Mouse (Mus musculus) regulatory T cell (primary cell): Measurements from ENCODE around the gene Tead1.
"Not testable (repeated sequence)": the region's sequence is repeated elsewhere in the genome, so short reads cannot be mapped to it uniquely, and the experiment has no call there.

ENCODE experiments used
- in situ Hi-C: fragments of 300-600 bp; cut with MboI, MseI; formaldehyde crosslinking; loops from one replicate; pipeline ENCODE4 v1.15.1; 2025; ENCODE audit warnings: high pct_unique_total_duplicates

The Tead1 gene

DNA sequence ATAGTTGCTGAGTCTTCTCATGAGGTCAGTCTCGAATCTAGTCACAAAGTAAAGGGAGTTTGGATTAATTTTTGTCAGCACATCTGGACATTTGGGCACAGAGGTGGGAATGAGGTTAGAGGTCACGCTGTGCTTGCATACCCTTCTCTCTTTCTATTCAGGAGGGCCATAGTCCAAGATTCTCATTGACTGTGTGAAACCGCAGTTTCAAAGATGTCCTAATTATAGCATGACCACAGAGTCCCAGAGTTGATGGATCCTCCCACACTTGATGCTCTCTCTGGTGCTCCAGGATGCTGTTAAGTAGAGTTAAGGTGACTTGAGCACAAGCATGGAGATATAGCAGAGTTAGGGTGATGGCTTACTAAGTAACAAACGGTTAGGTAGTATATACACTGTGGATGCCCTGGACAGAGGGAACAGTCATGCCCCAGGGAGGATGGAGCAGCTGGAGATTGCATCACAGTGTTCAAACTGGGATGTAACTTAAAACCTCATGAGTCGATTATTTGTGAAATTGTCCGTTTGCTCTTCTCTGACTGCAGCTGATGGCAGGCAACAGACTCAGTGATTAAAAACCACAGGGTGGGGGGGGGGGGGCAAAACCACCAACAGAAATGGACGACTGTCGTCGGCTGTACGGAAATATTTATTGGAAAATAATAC is 238.6 kb downstream of the Tead1 start:
- in situ Hi-C loops, result loop anchor here (10.0 kb wide), 1 partner anchor 407 kb away; no protein-coding TSS in a partner anchor

DNA sequence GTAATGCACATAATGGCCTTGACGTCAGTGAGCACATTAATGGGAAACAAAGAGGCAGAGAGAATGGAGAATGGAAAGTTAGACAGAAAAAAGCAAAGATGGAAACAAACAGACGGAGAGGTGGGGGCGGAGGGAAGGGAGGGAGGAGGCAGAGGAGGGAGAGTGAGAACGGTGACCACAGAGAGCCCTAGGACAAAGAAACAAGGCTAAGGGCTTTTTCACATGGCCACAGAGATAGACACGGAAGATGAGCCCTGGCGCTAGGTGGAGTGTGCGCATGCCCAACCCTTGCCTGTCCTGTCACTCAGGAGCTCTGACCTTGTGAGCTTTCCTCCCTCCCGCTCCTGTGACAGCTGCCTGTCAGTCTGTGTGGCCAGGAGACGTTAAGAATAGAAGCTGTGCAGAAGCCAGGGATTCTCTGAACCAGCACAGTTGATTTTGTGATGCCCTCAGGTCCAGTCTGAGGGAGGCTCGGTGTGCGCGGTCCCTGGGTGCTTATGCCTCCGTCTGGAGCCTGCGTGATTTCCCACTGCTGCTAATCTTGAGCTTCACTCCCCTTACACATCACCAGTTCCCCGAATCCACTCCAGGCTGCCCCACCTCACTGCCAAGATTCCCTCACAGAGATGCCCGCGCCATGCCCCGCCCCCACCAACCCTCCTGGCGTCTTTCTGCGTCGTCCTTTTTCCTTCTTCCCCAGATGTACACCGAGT is 239.3 kb downstream of the Tead1 start:
- in situ Hi-C loops, result loop anchor here (10.0 kb wide), 1 partner anchor 406 kb away; no protein-coding TSS in a partner anchor

DNA sequence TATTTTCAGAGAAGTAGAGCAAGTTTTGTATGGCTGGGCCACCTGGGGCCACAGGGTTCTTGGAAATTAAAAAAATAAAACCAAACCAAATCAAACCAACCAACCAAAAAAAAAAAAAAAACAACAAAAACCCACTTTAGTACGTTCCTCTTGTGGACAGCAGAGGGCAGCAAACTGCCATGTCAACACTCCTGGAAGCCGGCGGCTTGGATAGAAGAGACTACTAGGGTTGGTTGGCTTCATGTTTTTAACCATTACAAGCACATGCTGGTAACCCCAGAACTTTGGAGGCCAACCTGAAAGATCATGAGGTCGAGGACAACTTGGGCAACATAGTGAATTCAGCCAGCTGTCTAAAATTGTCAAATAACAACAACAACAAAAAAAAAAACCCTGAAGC is 240.7 kb downstream of the Tead1 start:
- in situ Hi-C loops, result loop anchor here (10.0 kb wide), 1 partner anchor 405 kb away; no protein-coding TSS in a partner anchor

DNA sequence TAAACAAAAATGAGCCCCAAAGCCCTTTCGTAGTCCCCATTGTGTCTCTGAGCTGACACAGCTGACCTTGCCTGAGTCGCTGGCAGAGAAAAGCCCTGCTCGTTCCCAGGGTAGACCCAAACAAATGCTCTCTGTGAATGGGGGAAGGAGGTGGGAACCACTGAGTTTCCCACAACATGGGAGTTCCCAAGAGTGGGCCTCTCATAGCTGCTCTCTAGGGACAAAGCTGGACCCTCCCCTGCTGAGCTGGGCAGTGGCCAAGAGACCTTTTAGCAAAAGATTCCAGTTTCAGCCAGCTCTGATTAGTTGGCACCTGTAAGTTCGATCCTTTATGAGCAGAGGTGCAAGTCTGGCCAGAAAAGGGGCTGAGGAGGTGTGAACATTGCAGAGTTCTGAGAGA is 243.7 kb downstream of the Tead1 start:
- in situ Hi-C loops, result no loop called here

DNA sequence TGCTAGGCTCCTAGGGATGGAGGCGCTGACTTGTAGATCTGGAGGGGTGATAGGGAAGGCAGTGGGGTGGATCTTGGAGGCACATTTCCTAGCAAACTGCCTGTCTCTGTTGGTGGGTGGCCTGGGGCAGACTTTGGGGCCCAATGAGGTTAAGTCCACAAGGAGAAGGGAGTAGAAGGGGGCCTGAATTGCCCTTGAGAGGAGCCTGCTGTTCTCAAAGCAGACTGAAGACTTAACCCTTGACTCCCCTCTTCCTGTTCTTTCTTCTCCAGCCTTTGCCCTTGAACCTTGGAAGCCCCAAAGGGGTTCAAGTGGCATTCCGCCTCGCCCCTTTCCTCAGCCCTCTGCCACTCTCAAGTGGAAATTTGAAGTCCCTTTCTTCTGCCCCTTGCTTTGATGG is 244.6 kb downstream of the Tead1 start:
- in situ Hi-C loops, result no loop called here

DNA sequence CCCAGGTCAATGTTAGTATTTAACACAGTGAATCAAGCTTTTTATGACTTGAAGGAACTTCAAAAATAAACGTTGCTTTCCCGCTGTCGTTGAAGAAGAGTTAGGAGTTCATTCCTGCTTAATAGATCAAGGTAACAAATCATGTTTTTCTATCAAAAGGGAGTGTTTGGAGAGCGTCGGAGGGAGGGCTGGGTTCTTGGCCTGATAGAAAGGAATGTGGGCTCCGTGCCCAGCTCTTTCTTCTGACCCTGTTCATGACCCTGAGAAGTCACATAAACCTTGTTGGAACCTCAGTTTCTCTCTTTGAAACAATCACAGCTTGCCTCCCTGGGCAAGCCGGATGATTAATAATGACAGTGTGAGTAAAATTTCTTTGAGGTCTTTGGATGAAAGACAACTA is 251.6 kb downstream of the Tead1 start:
- in situ Hi-C loops, result no loop called here

DNA sequence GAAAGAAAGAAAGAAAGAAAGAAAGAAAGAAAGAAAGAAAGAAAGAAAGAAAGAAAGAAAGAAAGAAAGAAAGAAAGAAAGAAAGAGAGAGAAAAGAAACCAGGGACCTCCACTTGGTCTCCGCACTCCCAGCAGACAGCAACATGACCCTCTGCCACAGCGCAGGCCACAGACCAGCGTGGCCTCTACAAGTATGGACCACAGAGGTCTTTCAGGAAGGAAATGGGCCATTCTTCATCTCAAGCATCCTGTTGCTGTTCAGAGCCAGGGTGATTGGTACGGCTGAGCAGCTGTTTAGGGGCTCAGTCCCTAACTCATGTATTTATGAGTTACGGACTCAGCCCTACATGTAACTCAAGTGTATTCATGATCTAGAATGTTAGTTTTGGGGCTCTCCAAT is 256.8 kb downstream of the Tead1 start:
- in situ Hi-C loops, result not testable (repeated sequence)

DNA sequence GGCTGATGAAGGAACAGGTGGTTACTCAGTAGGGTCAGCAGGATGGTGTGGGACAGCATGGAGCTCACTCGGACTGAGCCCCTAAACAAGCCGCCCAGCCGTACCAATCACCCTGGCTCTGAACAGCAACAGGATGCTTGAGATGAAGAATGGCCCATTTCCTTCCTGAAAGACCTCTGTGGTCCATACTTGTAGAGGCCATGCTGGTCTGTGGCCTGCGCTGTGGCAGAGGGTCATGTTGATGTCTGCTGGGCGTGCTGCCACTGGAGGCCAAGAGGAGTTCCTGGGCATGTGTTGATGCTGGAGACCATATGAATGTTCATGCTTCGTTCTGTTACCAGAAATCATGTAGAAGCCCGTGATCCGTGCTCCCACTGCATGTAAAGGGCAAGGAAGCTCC is 258.0 kb downstream of the Tead1 start:
- in situ Hi-C loops, result no loop called here

DNA sequence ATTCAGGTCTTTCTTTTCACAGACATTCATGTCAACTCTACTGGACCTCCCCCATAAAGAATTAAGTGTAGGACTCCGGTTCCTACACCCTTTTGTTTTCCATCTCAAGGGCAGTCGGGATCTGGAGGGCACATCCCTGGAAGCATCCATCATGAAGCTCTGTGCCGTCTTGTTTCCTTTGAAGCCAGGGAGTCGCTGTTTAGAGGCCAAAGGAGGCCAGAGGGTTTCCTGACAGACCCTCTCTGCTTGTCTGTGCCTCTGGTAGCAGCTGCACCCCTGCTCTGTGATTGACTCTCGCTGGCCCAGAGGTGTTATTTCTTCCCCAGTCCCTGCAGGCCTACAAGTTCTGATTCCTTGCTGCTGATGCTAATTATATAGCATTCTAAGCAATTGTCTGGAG is 259.8 kb downstream of the Tead1 start:
- in situ Hi-C loops, result no loop called here

DNA sequence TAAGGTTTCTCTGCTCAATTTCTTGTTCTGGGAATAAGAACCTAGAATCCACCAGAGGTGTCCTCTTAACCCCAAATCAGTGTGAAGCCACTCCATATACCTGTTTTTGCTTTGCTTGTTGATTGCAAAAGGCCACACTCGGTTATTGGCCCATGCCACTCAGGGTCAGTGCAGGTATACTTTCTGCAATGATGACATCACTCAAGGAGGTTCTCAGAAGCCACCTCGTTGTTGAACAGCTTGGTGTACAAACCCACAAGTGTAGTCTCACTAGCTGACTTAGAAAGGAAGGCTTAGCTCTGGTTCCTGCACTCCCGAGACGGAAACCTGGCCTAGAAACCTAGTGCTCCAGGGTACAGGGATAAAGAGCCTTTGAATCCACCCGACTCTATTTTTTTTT is 263.4 kb downstream of the Tead1 start:
- in situ Hi-C loops, result no loop called here

DNA sequence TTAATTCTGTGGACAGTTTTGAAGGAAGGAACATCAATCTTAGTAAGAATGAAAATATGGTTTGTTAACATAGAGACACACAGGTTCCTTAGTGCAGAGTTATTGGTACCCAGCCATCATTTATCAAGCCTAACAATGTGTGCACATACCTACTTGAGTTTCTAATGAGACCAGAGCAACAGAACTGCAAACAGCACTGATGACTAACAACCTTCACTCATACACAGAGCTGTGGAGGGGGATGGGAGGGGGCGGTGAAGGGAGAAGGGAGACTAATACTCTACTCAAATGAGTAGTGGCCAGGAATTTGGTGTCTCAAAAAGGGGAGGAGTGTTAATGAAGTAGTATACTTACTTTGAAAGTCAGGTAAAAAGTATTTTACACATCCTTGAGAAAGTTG is 263.9 kb downstream of the Tead1 start:
- in situ Hi-C loops, result no loop called here

DNA sequence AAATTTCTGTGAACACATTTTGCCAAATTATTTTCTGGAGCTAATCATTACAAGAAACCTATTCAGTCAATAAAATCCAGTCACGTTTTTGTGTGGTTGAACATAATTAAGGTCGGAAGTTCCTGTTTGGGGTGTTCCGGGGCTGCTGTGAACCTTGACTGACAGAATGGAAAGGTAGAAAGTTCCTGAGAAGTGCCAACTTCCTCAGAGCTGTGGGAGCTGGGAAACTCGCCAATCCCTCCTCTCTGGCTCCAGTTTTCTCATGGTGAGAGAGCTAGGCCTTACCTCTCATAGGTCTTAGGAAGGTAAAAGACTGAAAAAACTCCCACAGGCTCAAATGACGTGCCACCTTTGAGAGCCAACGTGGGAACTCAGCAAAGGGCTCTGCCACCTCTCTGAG is 267.6 kb downstream of the Tead1 start:
- in situ Hi-C loops, result no loop called here

DNA sequence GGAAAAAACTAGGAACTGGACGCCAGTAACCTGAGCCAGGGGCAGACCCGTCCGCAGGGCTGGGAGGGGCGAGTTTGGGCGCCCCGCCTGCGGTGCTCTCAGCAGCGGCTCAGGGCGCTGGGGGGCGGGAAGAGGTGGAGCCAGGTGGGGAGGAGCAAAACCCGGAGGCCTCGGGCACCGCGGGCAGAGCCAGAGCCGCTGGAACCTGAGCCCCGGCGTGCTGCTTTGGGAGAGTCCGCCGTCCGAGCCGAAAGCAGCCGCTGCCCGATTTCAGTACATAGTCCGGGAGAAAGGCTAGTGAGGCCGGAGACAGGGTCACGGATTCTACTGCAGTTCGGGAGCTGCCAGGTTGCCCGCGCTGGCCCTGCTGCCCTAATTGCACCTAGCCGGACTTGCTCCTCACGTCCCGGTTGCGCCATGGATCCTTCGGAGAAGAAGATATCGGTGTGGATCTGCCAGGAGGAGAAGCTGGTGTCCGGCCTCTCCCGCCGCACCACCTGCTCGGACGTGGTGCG is 274.7 kb downstream of the Tead1 start, which contains the start of gene Rassf10:
Gene Rassf10 (plus strand): TSS at position 186 of the 515 bp plus-strand sequence.
- in situ Hi-C loops, result no loop called here

DNA sequence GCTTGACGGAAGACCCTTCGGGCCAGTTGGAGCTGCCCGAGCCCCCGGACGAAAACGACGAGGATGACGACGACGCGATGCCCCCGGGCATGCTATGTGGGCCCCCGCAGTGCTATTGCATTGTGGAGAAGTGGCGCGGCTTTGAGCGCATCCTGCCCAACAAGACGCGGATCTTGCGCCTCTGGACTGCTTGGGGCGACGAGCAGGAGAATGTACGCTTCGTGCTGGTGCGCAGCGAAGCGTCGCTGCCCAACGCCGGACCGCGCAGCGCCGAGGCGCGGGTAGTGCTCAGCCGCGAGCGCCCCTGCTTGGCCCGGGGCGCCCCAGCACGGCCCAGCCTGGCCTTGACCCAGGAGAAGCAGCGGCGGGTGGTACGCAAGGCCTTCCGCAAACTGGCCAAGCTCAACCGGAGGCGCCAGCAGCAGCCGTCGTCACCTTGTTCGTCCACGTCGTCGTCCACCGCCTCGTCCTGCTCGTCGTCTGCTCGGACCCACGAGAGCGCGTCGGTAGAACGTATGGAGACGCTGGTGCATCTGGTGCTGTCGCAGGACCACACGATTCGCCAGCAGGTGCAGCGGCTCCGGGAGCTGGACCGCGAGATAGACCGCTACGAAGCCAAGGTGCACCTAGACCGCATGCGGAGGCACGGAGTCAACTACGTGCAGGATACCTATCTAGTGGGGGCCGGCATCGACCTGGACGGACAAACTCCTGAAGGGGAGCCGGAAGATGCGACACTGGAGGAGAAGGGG is 275.4 kb downstream of the Tead1 start:
- in situ Hi-C loops, result no loop called here

DNA sequence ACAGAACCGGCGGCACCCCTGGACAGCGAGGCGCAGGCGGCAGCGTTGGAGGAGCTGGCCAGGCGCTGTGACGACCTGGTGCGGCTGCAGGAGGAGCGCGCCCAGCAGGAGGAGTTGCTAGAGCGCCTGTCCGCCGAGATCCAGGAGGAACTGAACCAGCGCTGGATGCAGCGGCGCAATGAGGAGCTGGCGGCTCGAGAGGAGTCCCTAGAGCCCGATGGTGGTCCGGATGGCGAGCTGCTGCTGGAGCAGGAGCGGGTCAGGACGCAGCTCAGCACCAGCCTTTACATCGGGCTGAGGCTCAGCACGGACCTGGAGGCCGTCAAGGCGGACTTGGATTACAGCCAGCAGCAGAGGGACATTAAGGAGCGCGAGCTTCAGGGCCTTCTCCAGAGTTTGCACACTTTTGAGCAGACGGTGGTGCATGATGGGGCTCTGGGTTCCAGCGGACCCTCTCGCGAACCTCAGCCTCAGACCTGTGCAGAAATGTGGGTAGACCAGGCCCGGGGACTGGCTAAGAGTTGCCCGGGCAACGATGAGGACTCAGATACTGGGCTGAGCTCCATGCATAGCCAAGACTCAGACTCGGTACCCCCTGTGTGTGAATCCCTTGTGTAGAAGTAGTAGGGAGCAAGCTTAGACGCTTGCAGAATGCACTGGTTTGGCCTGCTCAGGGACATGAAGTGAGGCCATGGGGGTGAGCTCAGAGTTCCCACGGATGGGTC is 276.1 kb downstream of the Tead1 start:
- in situ Hi-C loops, result no loop called here

DNA sequence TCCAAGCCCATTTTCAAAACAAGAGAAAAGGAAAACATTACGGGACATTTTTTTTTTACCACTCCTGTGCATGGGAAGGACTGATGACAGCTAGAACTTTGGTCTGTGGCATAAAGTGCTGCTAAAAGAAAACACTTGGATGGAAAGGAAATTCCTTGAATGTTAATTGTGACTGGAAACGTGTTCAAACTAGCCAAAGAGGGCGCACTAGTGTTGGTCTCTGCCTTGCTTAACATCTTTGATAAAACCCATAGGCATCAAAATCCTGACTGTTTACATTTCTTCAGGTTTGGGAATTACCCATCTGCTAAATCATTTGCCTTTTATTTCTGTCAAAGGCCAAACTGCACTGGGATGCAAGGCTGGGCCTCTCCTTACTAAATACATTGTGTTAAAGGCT is 276.8 kb downstream of the Tead1 start:
- in situ Hi-C loops, result no loop called here
